Mouse (Mus musculus) fibroblast of lung, adult 2 months (primary cell): Measurements from ENCODE around the gene Myo3b.

ENCODE experiments used
- DNase-seq: peaks from one replicate; pipeline ENCODE4 v3.0.0-alpha.2; 2011; ENCODE audit warnings: low read depth

The Myo3b gene

GRCm38 (mm10) chr2:70065729-70066300 is 26.9 kb downstream of the Myo3b start:
- no peak for DNase-seq

- DNase-seq: no peak
Measured at GRCm38 (mm10) chr2:70066338-70067022, 27.6 kb downstream of the Myo3b start.

GRCm38 (mm10) chr2:70069861-70070260 is 30.9 kb downstream of the Myo3b start:
- no peak for DNase-seq

GRCm38 (mm10) chr2:70083444-70084020 is 44.6 kb downstream of the Myo3b start:
- no peak for DNase-seq

GRCm38 (mm10) chr2:70091261-70091660 is 52.3 kb downstream of the Myo3b start:
- no peak for DNase-seq

GRCm38 (mm10) chr2:70091801-70092522 is 53.0 kb downstream of the Myo3b start:
- no peak for DNase-seq

GRCm38 (mm10) chr2:70092665-70093064 is 53.7 kb downstream of the Myo3b start:
- DNase-seq: no peak

- no peak for DNase-seq
Measured at GRCm38 (mm10) chr2:70094446-70094845, 55.5 kb downstream of the Myo3b start.

- DNase-seq: no peak
Measured at GRCm38 (mm10) chr2:70097229-70098095, 58.5 kb downstream of the Myo3b start.

GRCm38 (mm10) chr2:70099459-70099858 is 60.5 kb downstream of the Myo3b start:
- no peak for DNase-seq

GRCm38 (mm10) chr2:70105286-70106030 is 66.5 kb downstream of the Myo3b start:
- no peak for DNase-seq

GRCm38 (mm10) chr2:70109010-70109409 is 70.1 kb downstream of the Myo3b start:
- DNase-seq: peak; percentile 40

GRCm38 (mm10) chr2:70113798-70114782 is 75.2 kb downstream of the Myo3b start:
- DNase-seq: no peak

GRCm38 (mm10) chr2:70118376-70119264 is 79.7 kb downstream of the Myo3b start:
- DNase-seq: no peak

- no peak for DNase-seq
Measured at GRCm38 (mm10) chr2:70119265-70119663, 80.3 kb downstream of the Myo3b start.

GRCm38 (mm10) chr2:70126330-70126729 is 87.4 kb downstream of the Myo3b start:
- no peak for DNase-seq

GRCm38 (mm10) chr2:70126783-70127182 is 87.9 kb downstream of the Myo3b start:
- DNase-seq: peak; percentile 34

GRCm38 (mm10) chr2:70127351-70128148 is 88.6 kb downstream of the Myo3b start:
- DNase-seq: no peak
